Mouse (Mus musculus) ovary, postnatal 10 days (tissue): ENCODE measurements around the gene Slc2a13.

Experiments
- DNase-seq: peaks from one replicate; pipeline ENCODE4 v3.0.0; 2022; ENCODE audit warnings: low spot score

The Slc2a13 gene

GRCm38 (mm10) chr15:91268532-91268931 is 304.5 kb downstream of the Slc2a13 start:
- DNase-seq, result no peak

GRCm38 (mm10) chr15:91263926-91264325 is 309.1 kb downstream of the Slc2a13 start:
- no peak for DNase-seq

DNA sequence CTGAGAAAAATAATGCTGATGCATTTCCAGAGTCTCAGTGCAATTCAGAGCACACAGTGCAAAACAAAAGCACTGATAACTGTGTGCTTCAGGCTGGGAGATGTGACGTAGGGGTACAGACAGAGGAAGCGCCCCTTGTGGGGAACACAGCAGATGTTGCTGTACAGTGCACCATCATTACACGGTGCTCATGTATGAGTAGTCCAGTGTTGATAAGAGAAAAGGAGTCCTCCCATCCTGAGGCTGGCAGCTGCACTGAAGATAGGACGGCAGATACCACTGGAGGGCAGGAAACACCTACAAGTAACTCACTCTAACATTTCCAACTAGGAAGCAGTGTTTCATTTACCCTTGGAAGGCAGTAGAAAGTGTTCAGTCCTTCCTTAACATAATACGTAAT is 312.5 kb downstream of the Slc2a13 start:
- DNase-seq, result no peak

DNA sequence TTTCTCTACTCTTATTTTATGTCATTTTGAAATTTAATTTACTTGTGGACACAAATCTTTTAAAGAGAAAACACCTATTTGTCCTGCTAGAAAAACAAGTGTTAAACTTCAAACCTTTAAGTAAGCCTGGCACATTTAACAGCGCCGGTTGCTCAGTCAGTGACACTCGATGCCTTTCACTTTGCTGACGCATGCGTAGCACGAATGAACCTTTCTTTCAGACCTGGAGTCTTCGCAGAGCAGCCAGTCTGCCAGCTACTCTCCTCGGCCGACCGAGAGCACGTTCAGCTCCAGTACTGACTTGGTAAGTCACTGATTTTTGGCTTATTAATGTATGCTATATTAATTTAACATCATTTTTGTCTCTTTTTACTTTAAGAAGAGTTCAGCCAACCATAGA is 315.9 kb downstream of the Slc2a13 start:
- DNase-seq, result no peak

DNA sequence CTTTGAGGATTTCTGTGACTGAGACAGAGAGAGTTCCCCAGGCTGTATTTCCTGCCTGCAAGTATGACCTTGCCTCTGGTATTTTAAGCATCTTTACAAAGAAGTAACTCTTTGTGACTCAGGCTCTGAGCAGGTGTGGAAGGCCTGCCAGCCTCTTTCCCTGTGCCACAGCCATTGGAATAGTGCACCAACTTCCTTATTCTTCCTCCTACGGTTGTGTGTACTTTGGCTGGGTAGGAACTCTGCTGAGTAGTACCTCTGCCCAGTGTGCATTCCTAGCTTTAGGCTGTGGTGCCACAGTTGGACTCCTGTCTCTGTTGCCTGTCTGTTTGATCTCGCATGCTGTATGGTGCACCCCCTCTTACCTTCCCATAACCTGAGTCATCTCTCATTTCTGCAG is 317.8 kb downstream of the Slc2a13 start:
- no peak for DNase-seq

- no peak for DNase-seq
Measured at GRCm38 (mm10) chr15:91252956-91253355, 320.1 kb downstream of the Slc2a13 start.

- DNase-seq, result no peak
Measured at GRCm38 (mm10) chr15:91251544-91252408, 321.3 kb downstream of the Slc2a13 start.

DNA sequence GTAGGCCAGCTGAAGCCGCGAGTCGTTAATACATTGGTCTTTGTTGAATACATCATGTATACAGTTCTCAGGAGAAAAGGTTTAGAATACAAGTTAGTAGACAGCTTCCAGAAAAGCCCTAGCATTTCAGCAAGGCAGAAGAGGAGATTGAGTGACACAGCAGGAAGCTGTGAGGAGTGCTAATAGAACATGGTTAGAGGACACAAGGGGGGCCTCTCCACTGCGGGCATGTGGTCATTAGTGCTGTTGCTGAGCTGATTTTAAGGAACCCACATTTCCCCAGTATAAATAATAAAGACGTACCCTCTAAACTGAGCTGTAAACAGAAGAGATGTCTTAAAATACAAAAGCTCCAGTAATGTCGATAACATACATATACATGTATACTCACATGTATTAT is 322.2 kb downstream of the Slc2a13 start:
- no peak for DNase-seq

- DNase-seq, result no peak
Measured at GRCm38 (mm10) chr15:91240683-91241335, 332.3 kb downstream of the Slc2a13 start.

GRCm38 (mm10) chr15:91237294-91237693 is 335.8 kb downstream of the Slc2a13 start:
- no peak for DNase-seq
